Mouse (Mus musculus) CH12.LX (cell line): ENCODE data around the gene Erbin. TPM values are rescaled to one million over a fixed set of nuclear protein-coding genes. Genes with fewer than 3 reads are reported as not detected.

Experiments
- DNase-seq: peaks from one replicate; pipeline ENCODE4 v3.0.0-alpha.2; 2013; ENCODE audit errors: extremely low read depth
- H3K27ac ChIP-seq: 2 replicates; pipeline ENCODE4 v1.5.1; 2012; ENCODE audit warnings: low read depth, mild to moderate bottlenecking, control low read depth, moderate library complexity; ENCODE audit not compliant: insufficient read depth
- H3K27me3 ChIP-seq: replicated peaks from 2 replicates; pipeline ENCODE3; 2012; ENCODE audit warnings: inconsistent platforms
- H3K36me3 ChIP-seq, 2 experiments: replicated peaks in 1 of 2; 2 replicates each; pipeline versions ENCODE3 to v1.6.1; 2012; ENCODE audit warnings: inconsistent platforms in 1 of 2, low read length in 1 of 2, mild to moderate bottlenecking in 1 of 2, mixed read lengths in 1 of 2, moderate library complexity in 1 of 2; ENCODE audit not compliant: control insufficient read depth in 1 of 2, insufficient read depth in 1 of 2
- H3K4me1 ChIP-seq, 2 experiments: 2 replicates each; pipeline ENCODE4 v1.6.1; 2012; ENCODE audit warnings: inconsistent platforms in 1 of 2, moderate library complexity in 1 of 2; ENCODE audit not compliant: insufficient read depth in 2 of 2, control insufficient read depth in 1 of 2
- H3K4me2 ChIP-seq: 2 replicates; pipeline ENCODE4 v1.6.1; 2012; ENCODE audit warnings: low read depth, mild to moderate bottlenecking, control low read depth; ENCODE audit not compliant: poor library complexity, insufficient read depth, severe bottlenecking
- H3K4me3 ChIP-seq, 3 experiments: fragments of 150-350 bp in 1 of 3; sonication (generic) in 1 of 3; replicated peaks in 1 of 3; 2 replicates each; pipeline versions ENCODE3 to v1.5.1; 2011 to 2012; ENCODE audit warnings: low read depth in 2 of 3, low read length in 2 of 3, mild to moderate bottlenecking in 2 of 3, moderate library complexity in 2 of 3, control low read depth in 1 of 3, improper control_type of control experiment in 1 of 3, inconsistent platforms in 1 of 3, mixed read lengths in 1 of 3; ENCODE audit not compliant: poor library complexity in 1 of 3
- H3K79me2 ChIP-seq: replicated peaks from 2 replicates; pipeline ENCODE4 v1.6.1; 2012; ENCODE audit warnings: mild to moderate bottlenecking, moderate library complexity; ENCODE audit not compliant: control insufficient read depth, poor library complexity, insufficient read depth, severe bottlenecking; ENCODE audit errors: extremely low read depth
- H3K9ac ChIP-seq: 2 replicates; pipeline ENCODE4 v1.6.1; 2012; ENCODE audit warnings: low read depth, mild to moderate bottlenecking, control low read depth, moderate library complexity; ENCODE audit not compliant: insufficient read depth
- H3K9me3 ChIP-seq: replicated peaks from 2 replicates; pipeline ENCODE3; 2012; ENCODE audit warnings: low read length, inconsistent platforms, mixed read lengths
- CHD1 ChIP-seq: IDR thresholded peaks from 2 replicates; pipeline ENCODE4 v1.6.1; 2012; ENCODE audit warnings: low read depth, low read length, improper control_type of control experiment, inconsistent platforms
- CHD2 ChIP-seq: IDR thresholded peaks from 2 replicates; pipeline ENCODE4 v1.6.1; 2011; ENCODE audit warnings: low read length, improper control_type of control experiment
- E2F4 ChIP-seq: IDR thresholded peaks from 2 replicates; pipeline ENCODE4 v1.6.1; 2011; ENCODE audit warnings: low read depth, low read length, improper control_type of control experiment; ENCODE audit not compliant: insufficient replicate concordance
- ELF1 ChIP-seq: IDR thresholded peaks from 2 replicates; pipeline ENCODE4 v1.6.1; 2014; ENCODE audit warnings: low read depth, mild to moderate bottlenecking, inconsistent platforms, low read length, improper control_type of control experiment
- EP300 ChIP-seq: IDR thresholded peaks from 2 replicates; pipeline ENCODE4 v1.6.1; 2011; ENCODE audit warnings: low read length, improper control_type of control experiment
- ETS1 ChIP-seq: conservative IDR thresholded peaks from 2 replicates; pipeline ENCODE4 v1.6.1; 2012; ENCODE audit warnings: low read depth, mild to moderate bottlenecking, inconsistent platforms, low read length, improper control_type of control experiment, moderate library complexity
- GABPA ChIP-seq: IDR thresholded peaks from 2 replicates; pipeline ENCODE4 v1.6.1; 2012; ENCODE audit warnings: low read depth, low read length, improper control_type of control experiment, inconsistent platforms; ENCODE audit not compliant: insufficient replicate concordance
- MXI1 ChIP-seq: IDR thresholded peaks from 2 replicates; pipeline ENCODE4 v1.6.1; 2011; ENCODE audit warnings: mild to moderate bottlenecking, low read depth, low read length, improper control_type of control experiment
- MYC ChIP-seq: IDR thresholded peaks from 2 replicates; pipeline ENCODE4 v1.6.1; 2011; ENCODE audit warnings: low read depth, mild to moderate bottlenecking, improper control_type of control experiment, low read length
- POLR2A ChIP-seq: IDR thresholded peaks from 2 replicates; pipeline ENCODE4 v1.6.1; 2011; ENCODE audit warnings: low read depth, mild to moderate bottlenecking, improper control_type of control experiment, low read length
- POLR2AphosphoS2 ChIP-seq: IDR thresholded peaks from 2 replicates; pipeline ENCODE4 v1.6.1; 2011; ENCODE audit warnings: low read depth, low read length, improper control_type of control experiment
- RAD21 ChIP-seq: IDR thresholded peaks from 2 replicates; pipeline ENCODE4 v1.6.1; 2011; ENCODE audit warnings: low read depth, mild to moderate bottlenecking, low read length, improper control_type of control experiment, moderate library complexity
- RCOR1 ChIP-seq: conservative IDR thresholded peaks from 2 replicates; pipeline ENCODE4 v1.6.1; 2012; ENCODE audit warnings: low read depth, mild to moderate bottlenecking, inconsistent platforms, low read length, improper control_type of control experiment
- UBTF ChIP-seq: IDR thresholded peaks from 2 replicates; pipeline ENCODE4 v1.6.1; 2012; ENCODE audit warnings: low read depth, mild to moderate bottlenecking, inconsistent platforms, low read length, improper control_type of control experiment, moderate library complexity
- USF2 ChIP-seq: conservative IDR thresholded peaks from 2 replicates; pipeline ENCODE4 v1.6.1; 2011; ENCODE audit warnings: low read depth, low read length, improper control_type of control experiment
- ZC3H11A ChIP-seq: IDR thresholded peaks from 2 replicates; pipeline ENCODE4 v1.6.1; 2012; ENCODE audit warnings: low read depth, mild to moderate bottlenecking, inconsistent platforms, low read length, improper control_type of control experiment
- ZKSCAN1 ChIP-seq: IDR thresholded peaks from 2 replicates; pipeline ENCODE4 v1.6.1; 2012; ENCODE audit warnings: low read depth, inconsistent platforms, low read length, improper control_type of control experiment, borderline replicate concordance
- ZMIZ1 ChIP-seq: IDR thresholded peaks from 2 replicates; pipeline ENCODE4 v1.6.1; 2012; ENCODE audit warnings: low read depth, mild to moderate bottlenecking, inconsistent platforms, low read length, improper control_type of control experiment
- dilution Hi-C: fragments of 300-500 bp; cut with MboI; formaldehyde crosslinking; loops from 2 replicates; pipeline ENCODE4 v1.14.3; 2020; ENCODE audit warnings: low sequenced_read_pairs; ENCODE audit not compliant: extremely low pct_unique_long_range_greater_than_20kb, extremely low pct_ligation_motif_present
- in situ Hi-C: fragments of 300-500 bp; cut with MboI; formaldehyde crosslinking; loops from 3 replicates; pipeline ENCODE4 v1.14.3; 2019; ENCODE audit warnings: low sequenced_read_pairs, low pct_ligation_motif_present, low pct_unique_long_range_greater_than_20kb, mixed read lengths
- polyA plus RNA-seq: library from polyadenylated mRNA; unstranded; fragments of >175 nt; gene quantifications from 2 replicates; pipeline ENCODE4 v1.2.1, GENCODE M21; 2012; ENCODE audit warnings: low read depth; ENCODE audit not compliant: insufficient read length
- total RNA-seq, 2 experiments: library from RNA; depleted of rRNA; stranded (reverse); fragments of 300-350 nt in 1 of 2; fragments of >200 nt in 1 of 2; gene quantifications; 2 replicates each; pipeline ENCODE4 v1.2.3; 2012 to 2014

Erbin gene
- total and polyA plus RNA-seq, 3 experiments = 26.2 to 45.8 (median 30.9) TPM

GRCm38 (mm10) chr13:103914114-103914736 lies 6.1 kb downstream of the Erbin start:
- in situ Hi-C loops (no loop called here), dilution Hi-C loops (no loop called here)
- H3K9ac ChIP-seq = no peak overlapping the region
- TF ChIP-seq ZC3H11A = no peak
- no peak for TF ChIP-seq ZKSCAN1
- TF ChIP-seq POLR2A = no peak
- TF ChIP-seq CHD2 = no peak
- TF ChIP-seq E2F4 = no peak
- TF ChIP-seq UBTF = no peak
- TF ChIP-seq ZMIZ1 = no peak
- TF ChIP-seq MXI1 = no peak
- TF ChIP-seq CHD1 = no peak
- no peak for TF ChIP-seq RCOR1
- no peak for TF ChIP-seq POLR2AphosphoS2
- TF ChIP-seq MYC = no peak
- no peak for TF ChIP-seq EP300
- no peak for TF ChIP-seq ELF1
- TF ChIP-seq GABPA = no peak
- no peak for TF ChIP-seq USF2
- no peak for TF ChIP-seq ETS1
- TF ChIP-seq RAD21 = no peak
- H3K79me2 ChIP-seq = peaks cover 68% of the 10 kb centered on the region
- H3K9me3 ChIP-seq = no peaks in the 10 kb centered on the region
- H3K27ac ChIP-seq = no peak overlapping the region
- H3K36me3 ChIP-seq = peaks cover 0 to 11% of the 10 kb centered on the region in 2 experiments
- H3K4me3 ChIP-seq = no peak overlapping the region
- peaks cover 3 to 26% of the 10 kb centered on the region in 2 experiments; a peak in 2 of 4 replicates for H3K4me1 ChIP-seq
- H3K27me3 ChIP-seq = no peaks in the 10 kb centered on the region
- H3K4me2 ChIP-seq = no peak overlapping the region
- no peak for DNase-seq

DNA sequence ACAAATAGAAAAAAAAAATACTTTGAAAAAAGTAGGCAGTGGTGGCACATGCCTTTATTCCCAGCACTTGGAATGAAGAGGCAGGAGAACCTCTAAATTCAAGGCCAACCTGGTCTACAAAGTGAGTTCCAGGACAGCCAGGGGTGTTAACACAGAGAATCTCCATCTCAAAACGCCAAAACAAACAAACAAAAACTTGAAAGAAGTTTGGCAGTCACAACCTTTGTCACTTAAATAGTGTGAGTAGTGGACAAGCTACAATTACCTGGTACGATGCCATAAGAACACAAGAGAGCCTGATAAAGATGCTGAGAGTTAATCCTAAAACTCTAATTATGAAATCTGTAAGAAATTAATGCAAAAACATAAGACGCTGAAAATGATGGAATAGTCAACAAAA lies 8.0 kb downstream of the Erbin start:
- Histone ChIP-seq H3K27ac (no peak overlapping the region), H3K4me2 (no peak overlapping the region), H3K79me2 (peaks cover 65% of the 10 kb centered on the region), H3K36me3 (peaks cover 0 to 11% of the 10 kb centered on the region in 2 experiments), H3K9me3 (no peaks in the 10 kb centered on the region), H3K27me3 (no peaks in the 10 kb centered on the region), H3K4me3 (no peak overlapping the region), H3K4me1 (peaks cover 3 to 25% of the 10 kb centered on the region in 2 experiments; a peak in 2 of 4 replicates), H3K9ac (no peak overlapping the region)
- DNase-seq = no peak
- TF ChIP-seq GABPA = no peak
- dilution Hi-C loops (no loop called here), in situ Hi-C loops (no loop called here)
